Mouse (Mus musculus): ENCODE data around the gene Dmp1.

Gene Dmp1

GRCm38 (mm10) chr5:104202351-104202750 lies at the start of gene Dmp1:
TSS of gene Dmp1 (plus strand) at chr5:104202613.
- no peak for DNase-seq (ENCODE audit: low spot score)

- no peak for DNase-seq (ENCODE audit: low spot score)
These were observed 44.7 kb upstream of the Dmp1 start for GRCm38 (mm10) chr5:104157701-104158100.

GRCm38 (mm10) chr5:104158332-104159052 lies 43.9 kb upstream of the Dmp1 start:
- no peak for DNase-seq (ENCODE audit: low spot score)

GRCm38 (mm10) chr5:104160581-104160980 lies 41.8 kb upstream of the Dmp1 start:
- DNase-seq (ENCODE audit: low spot score) = no peak

GRCm38 (mm10) chr5:104161390-104161789 lies 41.0 kb upstream of the Dmp1 start:
- DNase-seq (ENCODE audit: low spot score) = no peak

GRCm38 (mm10) chr5:104163536-104163935 lies 38.9 kb upstream of the Dmp1 start:
- no peak for DNase-seq (ENCODE audit: low spot score)

- no peak for DNase-seq (ENCODE audit: low spot score)
These were observed 32.0 kb upstream of the Dmp1 start, which contains the start of gene Dspp for GRCm38 (mm10) chr5:104170412-104170811. TSS of gene Dspp (plus strand) at chr5:104170712.

- DNase-seq (ENCODE audit: low spot score) = no peak
These were observed 29.3 kb upstream of the Dmp1 start for GRCm38 (mm10) chr5:104173094-104173493.

- no peak for DNase-seq (ENCODE audit: low spot score)
These were observed 18.7 kb upstream of the Dmp1 start for GRCm38 (mm10) chr5:104183743-104184142.

- no peak for DNase-seq (ENCODE audit: low spot score)
These were observed 15.1 kb upstream of the Dmp1 start for GRCm38 (mm10) chr5:104187281-104187680.

GRCm38 (mm10) chr5:104195086-104195485 lies 7.3 kb upstream of the Dmp1 start:
- no peak for DNase-seq (ENCODE audit: low spot score)

- no peak for DNase-seq (ENCODE audit: low spot score)
These were observed 1.1 kb upstream of the Dmp1 start for GRCm38 (mm10) chr5:104201153-104201950.

GRCm38 (mm10) chr5:104212531-104212930 lies 10.1 kb downstream of the Dmp1 start:
- no peak for DNase-seq (ENCODE audit: low spot score)

- no peak for DNase-seq (ENCODE audit: low spot score)
These were observed 16.5 kb downstream of the Dmp1 start for GRCm38 (mm10) chr5:104218926-104219325.

- no peak for DNase-seq (ENCODE audit: low spot score)
These were observed 21.9 kb downstream of the Dmp1 start for GRCm38 (mm10) chr5:104224299-104224698.

GRCm38 (mm10) chr5:104224750-104225149 lies 22.3 kb downstream of the Dmp1 start:
- DNase-seq (ENCODE audit: low spot score) = no peak

GRCm38 (mm10) chr5:104228497-104228896 lies 26.1 kb downstream of the Dmp1 start:
- no peak for DNase-seq (ENCODE audit: low spot score)

GRCm38 (mm10) chr5:104236741-104237140 lies 34.3 kb downstream of the Dmp1 start:
- no peak for DNase-seq (ENCODE audit: low spot score)

GRCm38 (mm10) chr5:104239674-104240378 lies 37.4 kb downstream of the Dmp1 start:
- DNase-seq (ENCODE audit: low spot score) = no peak

- no peak for DNase-seq (ENCODE audit: low spot score)
These were observed 41.8 kb downstream of the Dmp1 start for GRCm38 (mm10) chr5:104244261-104244660.

- no peak for DNase-seq (ENCODE audit: low spot score)
These were observed 49.4 kb downstream of the Dmp1 start for GRCm38 (mm10) chr5:104251811-104252210.

GRCm38 (mm10) chr5:104256585-104256984 lies 54.2 kb downstream of the Dmp1 start:
- DNase-seq (ENCODE audit: low spot score) = no peak
